In genomic region chr9:69010886-69011285, GRCm38 (mm10) we compare ENCODE assay signal across 10 mouse cellular contexts.
A peak's percentile ranks its signal among the peaks of the same experiment; 100 is the strongest.
DNase-seq lines count a peak whose midpoint lies in the region; ATAC-seq and TF ChIP-seq lines count a peak whose summit lies in the region.
"Had no signal": no experiment of that assay in that cellular context is flagged by ENCODE, and none has a peak within 500 bp of the region (broad histone marks: within the 10 kb centered on the region; RNA-seq: fewer than 3 reads in every experiment).

No protein-coding gene starts in this region.

- peak; percentile 22 to 33 for DNase-seq in heart, postnatal 10 days
- DNase-seq in adrenal gland, adult 8-10 months, result peak; percentile 64
- DNase-seq in cerebellum, postnatal 25 days, result peak; percentile 60 to 77
- peak; percentile 71 for DNase-seq in lung, embryonic 14.5 days
- DNase-seq in testis, postnatal 14 days (ENCODE audit: low spot score), result no peak
- DNase-seq: layer of hippocampus, adult 9-11 months; liver, embryonic 13.5 days had no signal

- H3K27me3 ChIP-seq in heart, embryonic 12.5 days (replicated peaks), result no peaks in the 10 kb centered on the region
- no peaks in the 10 kb centered on the region for H3K27me3 ChIP-seq in lung, embryonic 14.5 days (ENCODE audit: insufficient read depth, low read length)
- H3K27me3 ChIP-seq in forebrain, embryonic 12.5 days, result no peaks in the 10 kb centered on the region
- H3K27me3 ChIP-seq in forebrain, embryonic 16.5 days (replicated peaks; ENCODE audit: control insufficient read depth, insufficient read depth, low read length), result no peaks in the 10 kb centered on the region
- H3K27me3 ChIP-seq: liver, embryonic 13.5 days had no signal

- no peak overlapping the region for H3K9ac ChIP-seq in heart, embryonic 12.5 days
- H3K9ac ChIP-seq in lung, embryonic 14.5 days, result no peak overlapping the region
- no peak overlapping the region for H3K9ac ChIP-seq in forebrain, embryonic 12.5 days
- no peak overlapping the region for H3K9ac ChIP-seq in forebrain, embryonic 16.5 days (replicated peaks; ENCODE audit: low read depth, low read length)
- H3K9ac ChIP-seq: liver, embryonic 13.5 days had no signal

- no peaks in the 10 kb centered on the region for H3K9me3 ChIP-seq in heart, embryonic 12.5 days (replicated peaks)
- no peaks in the 10 kb centered on the region for H3K9me3 ChIP-seq in lung, embryonic 14.5 days (ENCODE audit: low read depth, low read length)
- H3K9me3 ChIP-seq in forebrain, embryonic 12.5 days, result no peaks in the 10 kb centered on the region
- H3K9me3 ChIP-seq in forebrain, embryonic 16.5 days (ENCODE audit: control insufficient read depth, low read length), result no peaks in the 10 kb centered on the region
- H3K9me3 ChIP-seq: liver, embryonic 13.5 days had no signal

- WGBS in heart, embryonic 12.5 days, result 73% methylated on average over 5 of the region's 5 CpGs
- 41% methylated on average over 5 of the region's 5 CpGs for WGBS in lung, embryonic 14.5 days
- WGBS in forebrain, embryonic 12.5 days, result 69% methylated on average over 5 of the region's 5 CpGs
- 44% methylated on average over 5 of the region's 5 CpGs for WGBS in forebrain, embryonic 16.5 days

- no peak overlapping the region for H3K4me3 ChIP-seq in heart, embryonic 12.5 days
- H3K4me3 ChIP-seq in lung, embryonic 14.5 days (ENCODE audit: low read depth, low read length), result no peak overlapping the region
- no peak overlapping the region for H3K4me3 ChIP-seq in forebrain, embryonic 12.5 days (replicated peaks)
- no peak overlapping the region for H3K4me3 ChIP-seq in forebrain, embryonic 16.5 days (replicated peaks; ENCODE audit: low read length)
- H3K4me3 ChIP-seq: liver, embryonic 13.5 days had no signal

- H3K27ac ChIP-seq in heart, embryonic 12.5 days (ENCODE audit: poor library complexity, severe bottlenecking), result no peak overlapping the region
- no peak overlapping the region for H3K27ac ChIP-seq in lung, embryonic 14.5 days (ENCODE audit: low read depth)
- H3K27ac ChIP-seq in forebrain, embryonic 12.5 days, result no peak overlapping the region
- no peak overlapping the region for H3K27ac ChIP-seq in forebrain, embryonic 16.5 days (ENCODE audit: low read length)
- H3K27ac ChIP-seq: liver, embryonic 13.5 days had no signal

- ATAC-seq in heart, embryonic 12.5 days (ENCODE audit: insufficient number of reproducible peaks, low FRiP score), result no peak
- no peak for ATAC-seq in lung, embryonic 14.5 days (ENCODE audit: insufficient read depth)
- no peak for ATAC-seq in forebrain, embryonic 12.5 days (ENCODE audit: low FRiP score)
- no peak for ATAC-seq in forebrain, embryonic 16.5 days

- no peak overlapping the region for H3K4me2 ChIP-seq in heart, embryonic 12.5 days
- no peak overlapping the region for H3K4me2 ChIP-seq in lung, embryonic 14.5 days
- no peak overlapping the region for H3K4me2 ChIP-seq in forebrain, embryonic 12.5 days
- no peak overlapping the region for H3K4me2 ChIP-seq in forebrain, embryonic 16.5 days (ENCODE audit: low read length)
- H3K4me2 ChIP-seq: liver, embryonic 13.5 days had no signal

- H3K36me3 ChIP-seq in heart, embryonic 12.5 days, result no peaks in the 10 kb centered on the region
- H3K36me3 ChIP-seq in lung, embryonic 14.5 days (ENCODE audit: insufficient read depth), result no peaks in the 10 kb centered on the region
- no peaks in the 10 kb centered on the region for H3K36me3 ChIP-seq in forebrain, embryonic 12.5 days (replicated peaks)
- no peaks in the 10 kb centered on the region for H3K36me3 ChIP-seq in forebrain, embryonic 16.5 days (ENCODE audit: control insufficient read depth, insufficient read depth)
- H3K36me3 ChIP-seq: liver, embryonic 13.5 days had no signal

- H3K4me1 ChIP-seq in heart, embryonic 12.5 days (replicated peaks), result no peaks in the 10 kb centered on the region
- H3K4me1 ChIP-seq in lung, embryonic 14.5 days (ENCODE audit: insufficient read depth), result no peaks in the 10 kb centered on the region
- H3K4me1 ChIP-seq in forebrain, embryonic 12.5 days, result no peaks in the 10 kb centered on the region; the same call in 1 of the 2 replicates
- no peaks in the 10 kb centered on the region for H3K4me1 ChIP-seq in forebrain, embryonic 16.5 days (replicated peaks; ENCODE audit: control insufficient read depth, insufficient read depth, low read length)
- H3K4me1 ChIP-seq: liver, embryonic 13.5 days had no signal

- TF ChIP-seq CTCF in lung, embryonic 14.5 days (IDR thresholded peaks at IDR 0.05; ENCODE audit: low read depth), result no peak

- intact Hi-C loops in heart, postnatal 10 days (cut with DNase I), result no loop called here
